Mouse (Mus musculus): Measurements from ENCODE around the gene Sema6d. TPM values are rescaled to one million over a fixed set of nuclear protein-coding genes. Genes with fewer than 3 reads are reported as not detected.

The Sema6d gene
- total and polyA plus RNA-seq, 3 experiments = 13.8 to 16.4 (median 14.0) TPM

GRCm38 (mm10) chr2:124396733-124397132 lies 307.0 kb downstream of the Sema6d start:
- Histone ChIP-seq H3K27ac (no peak overlapping the region), H3K36me3 (ENCODE audit: control insufficient read depth, insufficient read depth, low read length) (no peaks in the 10 kb centered on the region), H3K27me3 (ENCODE audit: control insufficient read depth, insufficient read depth, low read length) (no peaks in the 10 kb centered on the region), H3K4me3 (no peak overlapping the region), H3K79me2 (replicated peaks; ENCODE audit: control insufficient read depth, insufficient read depth, low read length) (no peaks in the 10 kb centered on the region), H3K4me1 (ENCODE audit: control insufficient read depth, insufficient read depth, low read length) (no peaks in the 10 kb centered on the region), H3K9ac (ENCODE audit: low read depth, low read length) (no peak overlapping the region)
- no peak for DNase-seq
- WGBS = 73% methylated on average over 4 of the region's 4 CpGs
- intact Hi-C loops (cut with DNase I) = no loop called here
- no peak for TF ChIP-seq CTCF (IDR thresholded peaks at IDR 0.05)
- no peak for TF ChIP-seq POLR2A (IDR thresholded peaks at IDR 0.05; ENCODE audit: insufficient read depth, low read depth, low read length)
- TF ChIP-seq EP300 (IDR thresholded peaks at IDR 0.05; ENCODE audit: insufficient read depth, low read depth, low read length) = no peak

DNA sequence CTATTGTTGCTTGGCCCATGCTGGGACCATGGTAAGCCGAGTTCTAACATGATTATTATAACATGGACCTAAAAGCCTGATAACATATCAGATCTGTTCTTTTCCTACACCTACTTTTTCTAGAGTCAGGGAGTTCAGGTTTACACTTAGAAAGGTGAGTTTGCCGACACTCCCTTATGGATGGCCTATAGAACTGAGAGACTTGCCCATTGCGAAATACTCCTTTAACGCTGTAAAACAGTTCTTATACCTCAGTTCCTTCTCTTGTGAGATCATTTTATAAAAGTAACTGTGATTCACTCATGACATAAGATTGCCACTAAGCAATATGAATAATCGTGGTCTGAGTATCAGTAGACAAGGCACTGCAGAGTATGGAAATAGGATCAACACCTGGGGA lies 307.5 kb downstream of the Sema6d start:
- Histone ChIP-seq H3K9ac (ENCODE audit: low read depth, low read length) (no peak overlapping the region), H3K4me3 (no peak overlapping the region), H3K4me1 (ENCODE audit: control insufficient read depth, insufficient read depth, low read length) (no peaks in the 10 kb centered on the region), H3K27me3 (ENCODE audit: control insufficient read depth, insufficient read depth, low read length) (no peaks in the 10 kb centered on the region), H3K36me3 (ENCODE audit: control insufficient read depth, insufficient read depth, low read length) (no peaks in the 10 kb centered on the region), H3K27ac (no peak overlapping the region), H3K79me2 (replicated peaks; ENCODE audit: control insufficient read depth, insufficient read depth, low read length) (no peaks in the 10 kb centered on the region)
- intact Hi-C loops (cut with DNase I) = no loop called here
- TF ChIP-seq CTCF (IDR thresholded peaks at IDR 0.05) (no peak), POLR2A (IDR thresholded peaks at IDR 0.05; ENCODE audit: insufficient read depth, low read depth, low read length) (no peak), EP300 (IDR thresholded peaks at IDR 0.05; ENCODE audit: insufficient read depth, low read depth, low read length) (no peak)
- 94% methylated on average over 5 of the region's 5 CpGs for WGBS
- no peak for DNase-seq

DNA sequence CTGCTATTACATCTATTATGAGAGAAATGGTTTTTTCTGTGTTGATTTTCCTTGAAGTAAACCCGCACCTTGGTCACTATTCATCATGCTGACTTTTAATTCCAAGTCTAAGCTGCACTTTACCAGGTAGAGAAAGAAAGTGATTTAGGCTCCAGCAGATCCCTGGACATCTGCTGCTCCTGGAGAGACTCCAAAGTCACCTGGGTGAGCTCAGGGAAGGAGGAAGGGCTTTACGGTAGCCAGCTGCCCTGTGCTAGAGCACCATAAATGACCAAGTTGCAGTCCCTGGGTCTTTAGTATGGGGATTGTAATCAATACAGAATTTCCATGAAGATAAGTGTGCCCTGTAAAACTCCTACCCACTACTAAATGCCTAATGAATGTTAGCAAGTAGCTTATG lies 309.8 kb downstream of the Sema6d start:
- no peaks in the 10 kb centered on the region for H3K79me2 ChIP-seq (replicated peaks; ENCODE audit: control insufficient read depth, insufficient read depth, low read length)
- no peak overlapping the region for H3K9ac ChIP-seq (ENCODE audit: low read depth, low read length)
- no peak overlapping the region for H3K27ac ChIP-seq
- intact Hi-C loops (cut with DNase I) = no loop called here
- no peak for TF ChIP-seq CTCF (IDR thresholded peaks at IDR 0.05)
- TF ChIP-seq POLR2A (IDR thresholded peaks at IDR 0.05; ENCODE audit: insufficient read depth, low read depth, low read length) = no peak
- TF ChIP-seq EP300 (IDR thresholded peaks at IDR 0.05; ENCODE audit: insufficient read depth, low read depth, low read length) = no peak
- 94% methylated on average over 2 of the region's 2 CpGs for WGBS
- no peaks in the 10 kb centered on the region for H3K27me3 ChIP-seq (ENCODE audit: control insufficient read depth, insufficient read depth, low read length)
- H3K36me3 ChIP-seq (ENCODE audit: control insufficient read depth, insufficient read depth, low read length) = no peaks in the 10 kb centered on the region
- DNase-seq = no peak
- no peaks in the 10 kb centered on the region for H3K4me1 ChIP-seq (ENCODE audit: control insufficient read depth, insufficient read depth, low read length)
- H3K4me3 ChIP-seq = no peak overlapping the region

- Histone ChIP-seq H3K36me3 (ENCODE audit: control insufficient read depth, insufficient read depth, low read length) (no peaks in the 10 kb centered on the region), H3K79me2 (replicated peaks; ENCODE audit: control insufficient read depth, insufficient read depth, low read length) (no peaks in the 10 kb centered on the region), H3K9ac (ENCODE audit: low read depth, low read length) (no peak overlapping the region), H3K27me3 (ENCODE audit: control insufficient read depth, insufficient read depth, low read length) (no peaks in the 10 kb centered on the region), H3K4me1 (ENCODE audit: control insufficient read depth, insufficient read depth, low read length) (no peaks in the 10 kb centered on the region), H3K4me3 (no peak overlapping the region), H3K27ac (no peak overlapping the region)
- intact Hi-C loops (cut with DNase I) = no loop called here
- TF ChIP-seq EP300 (IDR thresholded peaks at IDR 0.05; ENCODE audit: insufficient read depth, low read depth, low read length) = no peak
- 79% methylated on average over 6 of the region's 6 CpGs for WGBS
- DNase-seq = no peak
These were observed 312.1 kb downstream of the Sema6d start for GRCm38 (mm10) chr2:124401727-124402380.

DNA sequence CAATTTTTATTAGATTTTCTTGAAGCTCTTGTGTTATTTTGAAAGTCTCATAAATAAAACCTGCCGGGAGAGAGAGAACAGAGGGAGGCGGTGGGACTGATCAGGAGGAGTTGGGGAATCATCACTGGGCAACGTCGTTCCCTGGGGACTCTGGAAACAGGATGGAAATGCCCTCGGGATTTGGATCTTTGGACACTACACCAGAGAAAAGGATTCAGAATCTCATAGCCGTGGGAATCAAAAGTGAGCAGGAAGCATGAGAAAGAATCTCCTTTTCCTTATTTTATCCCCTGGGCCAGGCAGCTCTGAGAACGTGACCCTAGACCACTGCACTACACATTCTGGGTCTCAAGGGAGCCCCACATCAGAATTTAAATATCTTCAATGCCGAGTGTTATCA lies 313.8 kb downstream of the Sema6d start:
- no peaks in the 10 kb centered on the region for H3K36me3 ChIP-seq (ENCODE audit: control insufficient read depth, insufficient read depth, low read length)
- WGBS = 48% methylated on average over 8 of the region's 8 CpGs
- no peaks in the 10 kb centered on the region for H3K27me3 ChIP-seq (ENCODE audit: control insufficient read depth, insufficient read depth, low read length)
- peak in 1 of 2 experiments; percentile 24 for DNase-seq
- H3K27ac ChIP-seq = no peak overlapping the region; the same call in 1 of the 2 replicates
- no peak overlapping the region for H3K9ac ChIP-seq (ENCODE audit: low read depth, low read length)
- no peaks in the 10 kb centered on the region for H3K4me1 ChIP-seq (ENCODE audit: control insufficient read depth, insufficient read depth, low read length)
- no peak overlapping the region for H3K4me3 ChIP-seq
- intact Hi-C loops (cut with DNase I) = no loop called here
- no peaks in the 10 kb centered on the region for H3K79me2 ChIP-seq (replicated peaks; ENCODE audit: control insufficient read depth, insufficient read depth, low read length)
- TF ChIP-seq EP300 (IDR thresholded peaks at IDR 0.05; ENCODE audit: insufficient read depth, low read depth, low read length) (no peak), CTCF (IDR thresholded peaks at IDR 0.05) (no peak)

- Histone ChIP-seq H3K4me1 (ENCODE audit: control insufficient read depth, insufficient read depth, low read length) (no peaks in the 10 kb centered on the region), H3K27ac (peak overlapping the region; percentile 11), H3K79me2 (replicated peaks; ENCODE audit: control insufficient read depth, insufficient read depth, low read length) (no peaks in the 10 kb centered on the region), H3K4me3 (no peak overlapping the region), H3K27me3 (ENCODE audit: control insufficient read depth, insufficient read depth, low read length) (no peaks in the 10 kb centered on the region), H3K9ac (ENCODE audit: low read depth, low read length) (no peak overlapping the region), H3K36me3 (ENCODE audit: control insufficient read depth, insufficient read depth, low read length) (no peaks in the 10 kb centered on the region)
- 27% methylated on average over 6 of the region's 6 CpGs for WGBS
- no peak for DNase-seq
- intact Hi-C loops (cut with DNase I) = no loop called here
- TF ChIP-seq EP300 (IDR thresholded peaks at IDR 0.05; ENCODE audit: insufficient read depth, low read depth, low read length) = no peak
- TF ChIP-seq POLR2A (IDR thresholded peaks at IDR 0.05; ENCODE audit: insufficient read depth, low read depth, low read length) = no peak
- no peak for TF ChIP-seq CTCF (IDR thresholded peaks at IDR 0.05)
These were observed 314.2 kb downstream of the Sema6d start for GRCm38 (mm10) chr2:124403981-124404380.
